Mouse (Mus musculus) left cerebral cortex, adult 9 months (tissue): ENCODE data around the gene Prkacb.

Experiments used
- DNase-seq, 2 experiments: peaks; one replicate each; pipeline ENCODE4 v3.0.0; 2022; ENCODE audit warnings: low spot score in 2 of 2

The Prkacb gene

DNA sequence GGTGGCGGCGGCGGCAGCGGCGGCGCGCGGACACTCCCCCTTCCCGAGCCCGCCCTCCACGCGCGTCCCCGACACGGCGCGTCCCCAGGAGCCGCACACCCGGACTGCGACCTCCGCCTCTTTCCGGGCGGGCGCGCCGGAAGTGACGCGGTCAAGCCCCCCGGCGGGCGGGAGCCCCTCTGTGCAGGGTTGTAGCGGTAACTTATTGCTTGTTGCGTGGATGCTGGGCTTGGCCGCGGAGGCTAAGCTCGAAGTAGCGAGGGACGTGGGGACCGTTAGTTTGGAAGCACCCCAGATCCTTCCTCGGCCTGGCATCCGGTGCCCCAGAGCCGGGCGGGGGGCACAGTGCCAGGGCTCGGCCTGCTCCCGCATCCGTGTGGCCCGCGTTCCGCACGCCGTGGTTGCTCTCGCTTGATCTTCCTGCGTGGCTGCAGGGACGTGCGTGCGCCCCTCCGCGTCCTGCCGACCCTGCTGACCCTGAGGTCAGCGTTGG is at the start of gene Prkacb:
Prkacb (minus strand) TSS at position 90 of the 493 bp plus-strand sequence.
- DNase-seq: peak; percentile 64 to 87

DNA sequence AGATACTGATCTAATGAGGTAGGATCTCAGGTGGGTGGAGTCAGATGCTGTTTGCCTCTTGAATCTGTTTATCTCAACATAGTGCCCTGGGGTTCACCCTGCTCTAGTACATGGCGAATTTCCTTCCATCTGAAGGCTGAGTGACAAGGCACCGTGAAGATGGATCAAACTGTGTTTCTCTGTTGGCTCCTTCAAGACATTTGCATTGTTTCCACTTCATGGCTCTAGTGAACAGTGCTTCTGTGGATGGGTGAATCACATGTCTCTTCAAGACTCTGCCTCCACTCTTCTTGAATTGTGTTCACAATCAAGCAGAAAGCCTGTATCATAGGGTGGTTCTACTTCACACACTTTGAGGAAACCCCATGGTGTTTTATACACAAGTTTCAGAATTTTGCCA is 47.5 kb upstream of the Prkacb start:
- DNase-seq: no peak

DNA sequence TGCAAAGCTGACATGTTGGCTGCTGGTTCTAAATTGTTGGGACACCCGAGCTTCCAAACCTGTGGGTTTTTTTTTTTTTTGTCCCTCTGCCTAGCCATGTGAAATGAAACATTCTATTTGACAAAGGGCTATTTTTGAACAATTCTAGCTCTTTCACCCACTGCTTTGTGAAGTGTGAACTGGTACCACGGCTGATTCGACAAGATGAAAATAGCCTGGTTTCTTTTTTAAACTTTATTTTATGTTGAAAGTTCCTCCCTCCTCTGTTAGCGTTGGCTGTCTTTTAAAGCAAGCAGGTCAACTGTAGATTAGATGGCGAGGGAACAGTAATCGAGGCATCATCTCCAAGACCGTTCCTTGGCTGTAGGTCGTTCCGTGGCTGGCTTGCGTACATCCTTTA is 44.6 kb upstream of the Prkacb start:
- DNase-seq: peak in 1 of 2 experiments; percentile 47

DNA sequence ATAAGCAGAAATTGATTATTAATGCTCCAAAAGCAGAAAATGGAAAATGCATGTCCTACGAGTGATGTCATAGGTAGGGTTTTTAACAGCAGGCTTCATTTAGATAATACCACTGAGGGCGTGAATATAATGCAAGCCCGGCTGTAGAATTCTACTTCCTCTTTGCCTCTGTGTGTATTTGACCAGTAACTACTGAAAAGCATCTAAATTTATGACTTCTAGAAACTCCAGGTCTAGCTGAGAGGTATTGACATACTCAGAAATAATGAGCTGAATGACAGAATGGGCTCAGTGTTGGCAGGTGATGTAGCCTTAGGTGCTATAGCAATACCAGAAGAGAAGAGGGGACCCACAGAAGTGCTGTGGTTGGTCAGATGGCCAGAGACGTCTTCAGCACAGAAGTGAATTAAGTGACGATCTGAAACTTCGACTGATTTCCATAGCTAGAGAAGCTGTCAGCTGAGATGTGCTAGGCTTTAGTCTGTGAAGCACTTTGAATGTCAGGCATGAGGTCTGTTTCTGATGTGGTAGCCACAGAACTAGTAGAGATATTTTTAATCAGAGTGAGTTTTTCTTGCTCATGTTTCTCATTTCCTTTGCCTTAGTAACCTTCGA is 41.8 kb upstream of the Prkacb start:
- no peak for DNase-seq

DNA sequence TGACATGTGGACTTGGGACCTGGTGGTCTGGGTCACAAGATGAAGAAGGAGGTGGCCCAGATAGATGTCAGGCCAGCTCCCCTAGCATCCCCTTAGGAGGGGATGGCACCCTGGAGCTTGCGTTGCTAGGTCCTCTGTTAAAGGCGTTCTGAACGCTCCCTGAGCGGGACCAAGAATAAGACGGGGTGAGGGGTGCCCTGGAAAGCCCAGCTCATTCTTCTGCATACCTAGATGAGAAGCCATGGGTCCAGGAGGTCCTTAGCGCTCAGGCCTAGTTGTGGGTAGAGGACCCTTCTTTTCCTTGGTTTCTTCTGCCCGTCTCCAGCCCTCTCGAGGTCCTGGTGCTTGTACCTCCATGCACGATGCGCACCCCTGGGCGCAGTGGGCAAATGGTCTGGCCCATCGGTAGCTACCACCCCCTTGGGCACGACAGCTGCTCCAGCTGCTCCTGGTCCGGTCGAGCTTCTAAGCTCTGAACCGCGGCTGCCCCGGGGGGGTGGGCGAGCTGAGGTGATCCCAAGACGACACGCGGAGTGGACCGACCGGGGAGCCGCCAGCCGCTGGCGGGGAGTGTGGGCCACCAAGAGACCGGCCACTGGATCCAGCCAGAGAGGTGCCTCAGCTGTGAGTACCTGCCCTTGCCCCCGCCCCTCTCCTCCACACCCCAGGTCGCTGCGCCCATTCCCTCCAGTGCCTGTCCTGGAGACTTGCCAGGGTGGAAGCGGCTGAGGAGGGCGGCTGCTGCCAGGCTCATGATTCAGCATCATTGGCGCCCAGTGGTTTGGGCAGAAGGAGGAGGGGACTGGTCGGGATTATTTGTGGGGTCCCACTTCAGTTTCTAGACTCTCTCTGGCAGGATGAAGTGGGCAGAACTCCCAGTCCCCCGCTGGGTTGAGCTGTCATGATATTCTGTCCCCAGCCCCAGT is 39.4 kb upstream of the Prkacb start, which contains the start of gene Ttll7:
Ttll7 (plus strand) TSS at position 402 of the 926 bp plus-strand sequence.
- peak; percentile 68 to 90 for DNase-seq

DNA sequence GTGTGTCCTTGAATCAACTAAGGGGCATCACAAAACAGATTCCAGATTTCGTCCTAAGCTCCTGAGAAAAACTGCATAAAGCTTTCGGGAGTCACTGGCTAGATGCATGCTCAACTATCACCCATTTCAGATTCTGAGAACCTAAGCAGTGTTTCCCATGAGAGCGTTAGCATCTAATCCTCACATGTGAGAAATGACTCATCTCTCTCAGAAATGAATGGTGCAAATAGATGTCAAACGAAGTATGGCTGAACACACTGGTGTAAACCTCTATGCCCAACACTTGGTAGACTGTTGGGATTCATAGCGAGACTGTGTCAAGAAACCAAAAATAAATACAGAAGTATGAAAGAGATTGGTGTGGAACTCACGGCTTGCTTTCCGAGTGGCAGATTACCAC is 36.6 kb upstream of the Prkacb start:
- no peak for DNase-seq

DNA sequence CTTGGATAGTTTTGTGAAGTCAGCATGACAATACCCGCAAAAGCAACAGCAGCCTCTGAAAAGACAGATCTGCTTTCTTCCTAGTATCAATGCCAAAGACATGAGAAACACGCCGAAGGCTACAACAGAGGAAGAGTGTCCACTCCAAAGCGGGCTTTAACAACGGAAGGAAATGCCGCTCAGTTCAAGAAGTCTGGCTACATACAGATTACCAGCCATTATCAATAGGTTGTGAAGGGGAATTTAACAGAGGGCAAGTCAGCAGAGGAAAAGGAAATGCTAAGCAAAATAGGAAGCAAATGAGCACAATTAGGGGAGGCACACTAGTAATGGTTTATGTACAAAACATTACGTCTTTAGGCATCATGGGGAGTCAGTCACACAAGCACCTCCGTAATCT is 35.3 kb upstream of the Prkacb start:
- no peak for DNase-seq

DNA sequence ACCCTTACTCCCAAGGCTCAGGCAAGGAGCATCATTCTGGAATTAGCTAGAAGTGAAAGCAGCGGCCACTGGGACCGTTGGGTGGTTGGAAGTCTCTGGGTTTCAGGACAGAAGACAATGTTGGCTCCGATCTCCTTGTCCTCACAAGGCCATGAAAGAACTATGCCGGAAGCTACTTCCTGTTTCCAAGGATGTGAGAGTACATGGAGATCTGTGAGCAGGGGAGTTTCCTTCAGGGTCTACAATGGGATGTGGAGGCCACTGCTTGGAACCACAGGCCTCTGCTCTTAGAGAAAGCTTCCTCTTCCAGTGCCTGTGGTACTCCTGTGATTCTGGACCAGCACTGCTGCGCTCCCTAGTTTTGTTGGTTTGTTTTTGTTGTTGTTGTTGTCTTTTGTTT is 33.4 kb upstream of the Prkacb start:
- DNase-seq: no peak

DNA sequence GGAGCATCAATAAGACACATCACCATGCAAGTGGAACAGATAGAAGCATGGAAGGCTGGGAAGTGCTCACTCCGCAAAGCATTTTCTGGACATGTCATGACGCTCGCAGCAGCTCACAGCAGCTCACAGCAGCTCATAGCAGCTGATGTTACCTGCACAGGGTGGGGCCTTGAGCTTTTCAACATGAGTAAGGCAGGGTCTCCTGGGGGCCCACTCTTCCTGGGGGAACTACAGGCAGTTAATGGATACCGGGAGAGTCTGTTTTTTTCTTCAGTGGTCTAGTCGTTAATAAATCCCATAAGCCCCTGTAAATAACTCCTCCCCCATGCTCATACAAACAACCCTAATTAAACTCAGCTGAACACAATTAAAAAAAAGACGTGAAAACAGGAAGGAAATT is 30.7 kb upstream of the Prkacb start:
- DNase-seq: no peak

DNA sequence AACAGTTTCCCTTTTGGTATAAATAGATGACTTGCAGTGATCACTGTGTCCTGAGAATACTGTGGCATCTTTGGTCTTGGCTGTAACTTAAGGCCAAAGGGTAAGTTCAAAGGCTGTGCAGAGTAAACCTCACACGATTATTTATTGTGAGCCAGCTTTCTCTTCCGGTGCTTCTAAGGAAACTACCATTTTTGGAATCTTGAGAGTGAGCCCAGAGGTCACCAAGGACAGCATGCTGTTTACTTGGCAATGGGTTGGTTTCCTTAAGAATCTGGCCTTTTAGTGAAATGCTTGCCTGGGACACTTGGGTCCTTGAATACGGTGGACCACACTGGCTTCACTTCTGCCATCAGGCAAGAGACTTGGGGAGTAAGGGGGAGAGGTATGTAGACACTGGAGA is 30.0 kb upstream of the Prkacb start:
- no peak for DNase-seq

DNA sequence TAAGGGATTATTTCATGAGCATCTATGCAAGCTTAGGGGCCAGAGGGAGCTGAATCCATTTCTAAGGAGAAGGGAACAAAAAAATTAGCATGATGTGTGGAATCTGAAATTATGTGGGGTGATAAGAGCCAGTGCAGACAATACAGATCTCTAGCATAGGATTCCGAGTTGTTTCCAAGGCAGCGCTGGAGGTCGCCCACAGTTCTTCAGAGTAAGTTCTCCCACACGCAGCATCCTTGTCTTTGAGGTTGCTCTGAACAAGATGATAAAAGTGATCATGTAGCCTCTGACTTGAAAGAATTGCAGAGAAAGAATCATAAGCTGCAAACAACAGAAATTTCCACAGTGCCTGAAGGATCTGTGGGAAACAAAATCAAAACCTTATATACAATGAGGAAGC is 7.9 kb upstream of the Prkacb start:
- peak in 1 of 2 experiments; percentile 20 for DNase-seq

DNA sequence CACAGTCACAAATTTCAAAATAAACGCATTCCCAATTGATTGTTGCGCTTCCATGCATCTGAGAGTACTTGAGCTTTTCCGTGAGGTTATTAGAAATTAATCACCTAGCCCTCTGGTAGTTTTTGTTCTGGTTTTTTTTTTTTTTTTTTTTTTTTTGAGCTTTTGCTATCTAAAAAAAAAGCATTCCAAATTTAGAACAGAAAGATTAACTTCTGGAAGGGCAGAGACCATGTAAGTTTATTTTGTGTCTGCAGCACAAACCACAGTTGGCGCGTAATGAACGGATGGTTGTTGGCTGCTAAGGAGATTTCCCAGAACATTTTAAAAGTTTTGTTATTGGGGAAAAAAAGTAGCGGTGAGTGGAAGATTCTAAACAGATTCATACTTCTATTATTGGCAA is 834 bp upstream of the Prkacb start:
- no peak for DNase-seq

DNA sequence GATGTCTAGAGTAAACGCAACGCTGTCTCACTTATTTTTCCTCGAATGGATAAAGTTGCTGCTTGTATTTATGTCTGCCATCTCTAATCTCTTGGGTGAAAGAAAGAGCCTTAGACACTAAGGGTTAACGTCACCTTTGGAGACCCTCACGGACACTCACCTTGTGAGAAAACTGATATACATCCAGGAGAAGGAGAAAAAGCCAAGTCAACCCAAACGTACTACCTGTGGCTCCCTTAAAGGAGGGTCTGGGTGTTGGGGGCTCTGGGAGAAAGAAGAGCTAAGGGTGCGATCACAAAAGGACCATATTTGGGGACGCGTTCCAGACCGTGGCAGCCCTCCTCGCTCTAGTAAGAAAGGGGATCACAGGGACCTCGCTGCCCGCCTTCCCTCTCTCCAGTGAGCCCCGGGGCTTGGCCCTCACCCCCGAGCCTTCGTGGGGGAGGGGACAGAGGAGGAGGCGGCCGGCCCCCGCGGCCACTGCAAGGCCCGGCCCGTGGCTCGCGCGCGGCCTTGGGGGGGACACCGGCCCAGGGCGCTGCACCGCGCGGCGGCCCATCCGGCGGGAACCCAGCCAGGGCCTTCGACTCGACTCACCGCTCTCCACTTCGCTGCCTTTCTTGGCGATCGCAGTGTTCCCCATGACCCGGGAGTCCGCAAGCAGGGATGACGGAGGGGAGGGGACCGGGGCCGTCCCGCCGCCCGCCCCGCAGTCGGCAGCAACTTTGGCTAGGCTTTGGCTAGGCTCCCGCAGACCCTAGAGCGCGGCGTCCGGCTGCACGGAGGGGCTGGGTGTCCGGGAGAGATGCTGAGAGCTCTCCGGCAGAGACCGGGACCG is 530 bp downstream of the Prkacb start:
- no peak for DNase-seq

DNA sequence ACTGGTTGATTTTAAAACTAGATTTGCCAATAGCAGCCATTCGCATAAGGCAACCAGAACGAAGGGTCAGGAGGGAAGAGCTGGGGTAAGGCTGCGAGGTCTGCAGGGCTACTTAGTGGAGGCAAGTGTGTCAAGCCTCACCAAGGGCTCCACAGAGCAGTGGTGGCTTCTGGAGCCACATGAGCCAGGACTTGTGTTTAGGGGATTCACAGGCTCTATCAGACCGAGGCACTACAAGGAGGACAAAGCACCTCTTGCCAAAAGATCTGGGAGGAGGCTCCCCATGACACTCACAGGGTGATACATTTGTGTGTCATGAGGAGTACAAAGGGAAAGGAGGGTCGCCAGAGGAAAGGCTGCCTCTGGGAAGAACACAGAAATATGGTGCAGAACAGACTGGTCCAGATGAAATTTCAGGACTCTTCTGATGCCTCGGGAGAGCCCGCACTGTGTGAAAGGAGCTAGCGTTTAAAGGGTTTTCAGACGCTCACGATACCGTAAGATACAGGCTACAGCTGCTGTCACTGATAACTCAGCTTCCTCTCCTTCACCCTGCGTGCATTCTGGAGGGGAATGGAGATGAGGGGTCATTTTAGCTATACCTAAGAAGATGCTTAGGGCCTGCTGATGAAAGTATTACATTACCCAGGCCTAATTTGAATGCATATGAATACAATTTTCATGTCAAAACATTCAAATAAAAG is 19.1 kb downstream of the Prkacb start:
- DNase-seq: no peak

DNA sequence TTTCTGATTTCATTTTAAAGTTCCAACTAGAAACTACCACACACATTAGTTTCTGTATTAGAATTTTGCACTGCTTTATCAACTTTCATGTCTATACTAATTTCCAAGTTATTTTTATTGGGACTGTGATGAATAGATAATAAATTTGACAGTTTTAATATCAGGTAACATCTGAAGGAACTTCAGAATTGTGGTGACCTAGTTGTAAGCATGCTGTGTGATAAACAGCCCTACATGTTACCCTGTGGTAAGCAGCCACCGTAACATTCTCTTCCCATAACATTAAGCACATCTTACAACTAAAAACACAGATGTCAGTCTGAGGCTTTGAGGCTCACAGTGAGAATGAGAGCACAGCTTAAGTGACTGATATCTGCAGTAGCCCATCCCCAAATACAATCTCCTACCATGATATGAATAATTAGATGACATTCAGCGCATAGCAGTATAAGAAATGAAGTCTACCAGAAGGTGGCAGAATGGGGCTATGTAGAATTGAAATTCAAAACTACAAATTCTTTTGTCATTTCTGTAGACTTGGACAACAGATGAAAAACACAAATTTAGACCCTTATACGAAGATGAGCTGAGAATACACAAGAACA is 20.5 kb downstream of the Prkacb start:
- DNase-seq: no peak

DNA sequence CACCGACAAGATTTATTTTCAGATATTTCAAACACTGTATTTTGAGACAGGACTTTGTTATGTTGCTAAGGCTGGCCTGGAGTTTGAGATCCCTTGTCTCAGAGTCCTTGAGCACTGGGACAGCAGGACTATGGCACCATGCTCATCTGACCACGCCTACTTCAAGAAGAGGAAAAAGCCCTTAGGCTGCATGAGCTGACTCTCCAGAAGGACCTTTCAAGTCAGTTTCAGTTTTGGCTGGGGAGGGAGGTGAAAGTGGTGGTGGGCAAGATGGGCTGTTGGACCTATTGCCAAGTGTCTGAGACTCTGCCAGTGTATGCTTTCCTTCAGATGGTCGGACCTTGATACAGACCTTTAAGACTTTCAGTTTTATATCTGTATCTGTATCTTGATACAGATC is 28.6 kb downstream of the Prkacb start:
- no peak for DNase-seq

DNA sequence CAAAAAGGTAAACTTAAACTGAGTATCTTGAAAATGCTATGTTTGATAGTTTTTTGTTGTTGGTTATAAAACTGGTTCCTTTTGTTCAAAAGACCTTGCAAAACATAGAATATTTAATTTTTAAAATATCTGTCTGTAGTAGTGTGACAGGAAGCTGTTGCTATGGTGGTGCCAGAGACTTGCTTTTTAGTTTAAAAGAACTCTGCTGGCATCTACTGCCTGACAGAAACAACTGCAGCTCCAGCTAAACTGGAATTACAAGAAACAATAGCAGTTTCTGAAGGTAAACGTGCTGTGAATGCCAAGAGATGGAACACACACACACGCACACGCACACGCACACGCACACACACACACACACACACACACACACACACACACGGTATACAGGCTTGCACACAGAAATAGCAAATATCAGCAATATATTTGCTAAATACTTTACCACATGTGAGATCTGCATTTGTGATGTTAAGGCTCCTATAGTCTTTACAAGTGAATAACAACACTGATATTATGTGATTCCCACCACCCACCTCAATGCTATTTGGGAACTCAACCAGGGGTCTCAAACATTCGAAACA is 29.1 kb downstream of the Prkacb start:
- DNase-seq: no peak

DNA sequence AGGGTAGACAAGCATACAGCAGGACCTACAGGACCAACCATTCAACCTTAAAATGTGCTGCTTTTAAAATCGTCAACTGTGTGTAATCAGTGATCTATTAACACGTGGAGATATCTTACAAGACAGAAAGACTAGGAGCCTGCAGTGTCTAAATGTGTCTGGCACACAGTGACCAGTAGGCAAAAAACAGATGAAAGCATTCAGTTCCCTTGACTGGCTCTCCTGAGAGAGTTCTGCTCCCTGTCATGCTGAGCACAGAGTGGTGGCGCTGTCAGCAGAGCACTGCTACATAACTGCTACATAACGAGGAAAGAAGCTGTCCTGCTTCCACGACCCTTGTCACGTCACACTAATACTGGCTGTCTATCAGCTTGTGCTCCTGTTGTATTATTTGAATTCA is 30.2 kb downstream of the Prkacb start:
- DNase-seq: no peak

DNA sequence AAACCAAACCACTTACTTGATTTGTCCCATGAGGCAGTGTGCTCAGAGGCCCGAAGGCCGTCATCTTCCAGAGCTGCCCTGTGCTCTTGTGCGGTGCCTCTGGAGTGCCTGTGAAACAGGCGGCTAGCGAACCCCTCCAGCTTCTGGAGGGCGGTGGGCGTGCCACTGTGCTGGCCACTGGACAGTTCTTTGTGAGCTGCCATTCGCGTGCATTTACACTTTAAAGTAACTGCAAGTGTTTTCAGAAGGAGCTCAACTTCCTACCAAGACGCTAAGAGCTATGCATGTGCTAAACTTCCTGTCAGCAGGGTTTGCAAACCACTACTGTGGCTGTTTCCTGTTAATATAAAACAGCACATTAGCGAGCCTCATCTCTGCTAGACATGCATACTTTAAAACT is 31.7 kb downstream of the Prkacb start:
- no peak for DNase-seq

DNA sequence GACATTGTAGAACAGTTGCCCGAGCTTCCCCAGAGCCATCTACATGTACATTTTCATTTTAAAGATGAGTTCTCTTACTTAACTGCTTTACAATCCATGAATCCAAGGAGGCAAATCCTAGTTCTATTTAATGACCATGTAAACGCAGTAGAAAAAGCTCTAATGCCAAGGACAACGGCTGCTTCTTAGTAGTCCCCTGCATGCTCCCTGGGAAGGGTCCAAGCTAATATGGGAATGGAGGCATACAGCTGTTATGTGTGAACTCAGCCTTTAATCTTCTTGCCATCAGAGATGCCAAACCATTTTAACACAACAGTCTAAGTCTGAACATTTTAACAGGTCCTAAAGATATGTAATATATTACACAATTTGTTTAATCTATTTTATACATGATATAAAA is 32.5 kb downstream of the Prkacb start:
- DNase-seq: no peak

DNA sequence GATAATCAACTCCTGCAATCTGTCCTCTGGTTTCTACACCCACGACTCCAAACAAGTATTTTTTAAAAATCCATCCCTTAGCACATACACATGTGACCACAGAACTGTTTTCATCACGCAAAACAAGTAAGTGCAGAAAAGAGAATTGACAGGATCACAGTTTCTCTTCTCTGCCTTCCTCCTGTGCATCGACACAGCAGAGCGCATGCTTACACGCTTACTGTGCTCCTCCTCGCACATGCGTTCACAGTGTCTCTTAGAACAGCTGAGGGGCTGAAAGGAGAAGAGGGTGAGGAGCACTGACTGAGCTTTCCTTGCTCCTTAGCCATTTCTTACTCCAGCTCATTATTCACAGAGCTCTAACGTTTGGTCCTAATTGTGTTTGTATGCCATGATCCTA is 33.9 kb downstream of the Prkacb start:
- no peak for DNase-seq
